Mouse (Mus musculus): ENCODE measurements at regions not wholly inside any gene's neighbourhood (a gene's known extent, or its start where the extent isn't known, plus 50 kb on each side); places are given as distances from the start of the nearest gene placed in this dataset.

DNA sequence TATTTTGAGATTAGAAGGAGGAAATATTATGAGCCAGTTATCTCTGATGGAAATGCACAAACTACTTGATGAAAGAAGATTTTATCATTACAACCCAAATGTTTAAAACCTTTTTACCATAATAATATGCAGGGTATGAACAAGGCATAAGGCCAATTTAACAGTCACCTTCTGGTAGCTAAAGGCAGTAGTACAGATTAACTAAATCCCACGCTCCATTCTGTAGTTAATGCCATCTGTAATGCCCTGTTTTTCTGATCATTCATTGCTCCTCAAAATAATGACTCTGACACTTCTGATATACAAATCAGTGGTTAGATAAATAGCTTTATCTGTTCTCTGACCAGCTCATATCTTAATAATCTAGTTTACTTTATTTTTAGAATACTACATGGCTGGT lies 987.8 kb downstream of the Pcdh7 start:
- DNase-seq (ENCODE audit: low spot score), result no peak

DNA sequence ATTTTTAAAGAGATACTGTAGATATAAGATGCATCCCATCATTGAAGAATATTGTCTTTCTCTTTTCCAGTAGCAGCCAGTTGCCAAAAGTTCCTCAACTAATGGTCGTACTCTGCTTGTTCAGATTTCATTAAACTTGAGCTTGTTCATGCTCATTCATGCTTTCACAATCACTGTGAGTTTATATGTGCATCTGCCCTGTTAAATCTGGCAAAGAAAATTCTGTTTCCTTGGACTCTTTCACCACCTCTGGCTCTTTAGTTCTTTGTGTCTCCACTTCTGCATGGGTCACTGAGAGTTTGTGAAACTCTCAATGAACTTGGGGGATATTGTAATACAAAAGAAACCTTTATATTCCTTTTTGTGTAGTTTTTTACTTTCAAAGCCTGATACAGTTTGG lies 994.6 kb downstream of the Pcdh7 start:
- no peak for DNase-seq (ENCODE audit: low spot score)

DNA sequence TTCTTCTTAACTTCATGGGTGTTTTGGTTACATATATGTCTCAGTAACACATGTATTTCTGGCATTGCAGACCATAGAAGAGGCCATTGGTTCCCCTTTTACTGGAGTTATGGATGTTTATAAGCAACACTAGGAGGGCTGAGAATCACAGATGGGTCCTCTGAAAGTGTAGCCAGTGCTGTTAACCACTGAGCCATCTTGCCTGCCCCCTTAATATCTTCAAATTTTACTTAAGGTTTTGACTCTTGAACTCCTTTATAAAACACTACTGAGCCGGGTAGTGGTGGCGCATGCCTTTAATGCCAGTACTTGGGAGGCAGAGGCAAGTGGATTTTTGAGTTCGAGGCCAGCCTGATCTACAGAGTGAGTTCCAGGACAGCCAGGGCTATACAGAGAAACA lies 1015.6 kb downstream of the Pcdh7 start:
- no peak for DNase-seq (ENCODE audit: low spot score)

DNA sequence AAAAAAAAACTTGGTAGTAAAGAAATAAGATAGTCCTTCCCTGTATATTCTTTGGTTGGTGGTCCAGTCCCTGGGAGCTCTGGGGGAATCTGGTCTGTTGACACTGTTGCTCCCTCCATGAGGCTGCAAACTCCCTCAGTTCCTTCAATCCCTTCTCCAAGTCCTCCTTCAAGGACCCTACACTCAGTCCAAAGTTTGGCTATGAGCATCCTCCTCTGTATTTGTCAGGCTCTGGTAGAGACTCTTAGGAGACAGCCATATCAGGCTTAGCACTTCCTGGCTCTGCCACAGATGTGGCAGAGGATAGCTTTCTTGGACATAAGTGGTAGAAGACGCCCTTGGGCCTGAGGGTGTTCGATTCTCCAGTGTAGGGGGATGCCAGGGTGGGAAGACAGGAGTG lies 1016.2 kb downstream of the Pcdh7 start:
- no peak for DNase-seq (ENCODE audit: low spot score)

DNA sequence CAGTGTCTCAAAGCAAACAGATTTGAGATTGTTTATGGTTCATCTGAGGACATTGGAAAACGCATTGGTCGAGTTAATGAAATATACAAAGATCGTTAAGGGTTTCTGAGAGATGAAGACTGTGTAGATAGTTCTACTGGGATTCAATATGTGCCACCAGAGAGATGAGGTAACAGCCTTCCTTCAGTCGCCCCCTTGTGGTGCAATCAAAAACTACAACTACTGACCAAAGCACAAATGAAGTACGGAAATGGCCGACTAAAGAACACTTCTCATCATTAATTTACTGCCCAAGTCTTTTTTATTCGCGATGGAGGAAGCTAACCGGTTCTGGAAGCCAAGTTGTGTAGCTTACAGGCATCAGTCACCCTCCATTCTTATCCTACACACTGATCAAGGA lies 1018.8 kb downstream of the Pcdh7 start:
- DNase-seq (ENCODE audit: low spot score), result peak; percentile 38

DNA sequence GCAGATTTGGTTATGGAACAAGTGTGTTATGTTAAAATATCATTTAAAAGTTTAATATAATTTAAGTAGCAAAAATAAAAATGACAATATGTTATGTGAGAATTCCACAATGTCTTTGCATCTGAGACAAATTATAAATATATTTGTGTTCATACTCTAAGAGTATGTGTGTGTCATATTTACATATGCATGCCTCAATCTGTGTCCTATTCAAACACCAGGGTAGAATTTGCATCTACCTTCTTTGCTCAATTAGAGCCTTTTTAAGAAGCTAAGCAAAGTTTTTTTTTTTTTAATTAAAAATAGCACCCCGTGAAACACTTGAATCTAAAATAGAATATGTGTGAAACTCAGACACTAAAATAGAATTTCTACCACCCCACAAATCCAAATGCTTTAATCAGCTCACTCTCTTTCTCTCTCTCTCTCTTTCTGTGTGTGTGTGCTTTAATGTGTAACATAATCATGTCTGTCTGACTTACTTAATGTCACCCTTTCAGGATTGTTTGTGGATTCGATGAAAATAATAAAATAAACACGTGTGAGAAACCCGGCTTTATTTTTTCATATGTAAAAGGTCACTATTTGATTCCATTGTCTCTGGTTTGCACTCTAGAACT lies 1019.6 kb downstream of the Pcdh7 start:
- no peak for DNase-seq (ENCODE audit: low spot score)

DNA sequence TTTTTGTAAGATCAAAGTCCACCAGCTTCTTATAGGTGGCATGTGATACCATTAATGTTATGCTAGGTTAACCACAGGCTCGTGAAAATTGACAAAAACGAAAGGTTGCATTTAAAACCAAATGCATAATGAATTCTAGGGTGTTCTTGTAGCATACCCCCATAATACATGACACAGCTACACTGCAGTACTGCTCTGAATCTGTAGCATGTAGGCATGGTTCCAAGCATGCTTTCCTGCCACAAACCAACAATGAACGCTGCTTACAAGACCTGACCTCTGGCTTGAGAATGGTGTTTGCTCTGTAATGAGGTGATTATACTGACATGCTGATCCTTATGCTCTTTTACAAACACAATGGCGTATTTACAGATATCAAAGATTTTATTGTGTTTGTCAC lies 1020.3 kb downstream of the Pcdh7 start:
- no peak for DNase-seq (ENCODE audit: low spot score)

DNA sequence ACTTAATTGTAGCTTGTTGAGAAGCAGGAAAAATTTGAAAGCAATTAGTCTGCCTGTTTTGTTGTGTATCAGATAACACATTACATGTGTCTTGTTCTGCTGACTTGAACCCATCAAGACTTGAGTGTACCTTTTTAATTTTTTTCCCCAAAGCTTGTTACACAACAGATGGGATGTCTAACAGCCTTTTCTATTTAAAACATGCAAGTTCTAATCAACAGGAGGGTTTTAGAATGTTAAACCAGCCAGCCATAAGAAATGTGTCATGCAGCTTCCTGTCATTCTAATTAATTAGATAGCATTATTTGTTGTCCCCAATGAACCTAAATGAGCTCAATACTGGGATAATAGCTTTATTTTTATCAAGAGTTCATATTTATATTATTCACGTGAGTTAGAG lies 1023.0 kb downstream of the Pcdh7 start:
- no peak for DNase-seq (ENCODE audit: low spot score)

DNA sequence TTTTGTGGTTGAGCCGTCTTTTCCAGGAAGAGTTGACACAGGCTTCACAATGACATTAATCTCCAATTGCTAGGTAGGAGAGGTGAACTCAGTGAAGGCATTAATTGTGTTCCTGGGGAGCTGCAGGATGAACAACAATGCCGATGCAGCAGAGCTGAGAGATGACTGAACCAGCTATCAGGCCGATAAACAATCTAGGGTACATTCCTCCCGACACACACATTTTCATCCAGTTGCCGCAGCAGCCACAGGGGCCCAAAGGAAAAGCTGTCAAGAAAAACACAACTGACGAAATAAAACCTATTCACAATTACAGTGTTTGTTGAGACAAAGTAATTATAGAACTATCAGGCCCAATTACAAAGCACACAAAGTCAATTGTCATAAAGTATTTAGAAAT lies 1029.9 kb downstream of the Pcdh7 start:
- no peak for DNase-seq (ENCODE audit: low spot score)

DNA sequence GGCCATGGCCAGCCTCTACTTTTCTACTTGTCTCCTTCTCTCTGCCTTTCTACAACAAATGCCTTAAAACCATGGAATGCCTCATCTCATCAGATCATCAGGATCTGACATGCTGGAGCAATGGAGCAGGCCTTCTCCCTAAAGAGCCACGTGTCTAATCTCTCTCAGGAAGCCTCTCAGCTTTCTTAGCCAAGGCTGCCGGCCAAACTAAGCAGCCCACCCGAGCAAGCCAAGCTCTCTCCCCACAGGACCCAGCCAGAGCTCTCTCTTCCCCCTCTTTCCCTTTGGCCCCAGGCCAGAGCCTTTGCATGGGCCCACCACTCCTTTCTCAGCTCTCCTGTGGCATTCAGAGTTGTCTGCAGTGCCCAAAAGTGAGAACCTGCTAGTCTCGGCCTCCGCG lies 1034.0 kb downstream of the Pcdh7 start:
- no peak for DNase-seq (ENCODE audit: low spot score)
